Mouse (Mus musculus): ENCODE data around the gene Olfr824. TPM values are rescaled to one million over a fixed set of nuclear protein-coding genes. Genes with fewer than 3 reads are reported as not detected.
"Not testable (repeated sequence)": the region's sequence is repeated elsewhere in the genome, so short reads cannot be mapped to it uniquely, and the experiment has no call there.

The Olfr824 gene
- not detected in 2 replicates for polyA plus RNA-seq (2016; fragmentation: Nextera tagmentation; extraction: Ambion mirVana)

DNA sequence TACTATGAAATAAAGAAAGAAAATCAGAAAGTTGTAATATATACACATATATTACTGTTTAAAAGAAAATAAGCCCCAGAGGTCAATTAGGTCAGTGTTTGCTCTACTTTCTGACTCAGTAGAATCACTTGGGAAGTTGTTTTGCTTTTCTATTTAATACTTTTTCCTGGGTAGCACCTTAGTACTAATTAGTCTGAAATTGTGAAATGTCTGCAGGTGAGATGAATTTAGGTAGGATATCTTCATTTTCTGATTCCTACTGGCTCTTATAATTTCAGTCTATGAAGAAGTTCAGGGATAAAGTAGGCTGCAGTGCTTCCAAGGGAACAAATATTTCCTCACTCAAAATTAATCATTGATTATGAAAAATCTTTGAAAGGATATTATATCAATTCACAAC lies at the start of gene Olfr824:
TSS of gene Olfr824 (minus strand) at position 101 of the 400 bp plus-strand sequence.
- not testable (repeated sequence) for H3K4me1 ChIP-seq; DNase-seq (ENCODE audit: low spot score)

DNA sequence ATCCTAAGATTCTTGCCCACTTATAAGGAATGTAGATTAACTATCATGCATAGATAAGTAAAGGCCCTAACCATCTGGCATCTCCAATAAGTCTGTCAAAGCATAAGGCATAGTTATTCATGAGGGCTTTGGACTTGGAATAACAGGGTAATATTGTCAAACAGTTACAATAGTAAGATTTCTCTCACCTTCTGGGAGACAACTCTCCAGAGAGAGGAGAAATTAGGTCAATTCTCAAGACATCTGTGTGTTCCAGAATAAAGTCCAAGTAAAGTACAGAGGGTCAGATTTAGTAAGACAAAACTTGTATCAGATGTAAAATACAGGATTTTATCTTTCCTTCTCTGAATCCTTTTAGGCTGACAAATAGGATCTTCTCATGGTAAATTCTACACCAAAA lies 36.9 kb upstream of the Olfr824 start, which contains the start of gene Olfr825:
TSS of gene Olfr825 (minus strand) at position 101 of the 400 bp plus-strand sequence.
- Histone ChIP-seq H3K27me3 (ENCODE audit: low read depth, poor library complexity, severe bottlenecking) (no peaks in the 10 kb centered on the region), H3K36me3 (no peaks in the 10 kb centered on the region), H3K4me1 (no peaks in the 10 kb centered on the region), H3K27ac (replicated peaks) (no peak within 1 kb of the TSS), H3K4me3 (no peak within 1 kb of the TSS), H3K9me3 (replicated peaks) (no peaks in the 10 kb centered on the region)
- no peak for DNase-seq (ENCODE audit: low spot score)

More for the DNA sequence above, at the start of gene Olfr824:
- H3K27me3 ChIP-seq (ENCODE audit: low read depth, poor library complexity, severe bottlenecking); H3K36me3 ChIP-seq; H3K27ac ChIP-seq (replicated peaks); H3K9me3 ChIP-seq (replicated peaks); H3K4me3 ChIP-seq: not testable (repeated sequence)

DNA sequence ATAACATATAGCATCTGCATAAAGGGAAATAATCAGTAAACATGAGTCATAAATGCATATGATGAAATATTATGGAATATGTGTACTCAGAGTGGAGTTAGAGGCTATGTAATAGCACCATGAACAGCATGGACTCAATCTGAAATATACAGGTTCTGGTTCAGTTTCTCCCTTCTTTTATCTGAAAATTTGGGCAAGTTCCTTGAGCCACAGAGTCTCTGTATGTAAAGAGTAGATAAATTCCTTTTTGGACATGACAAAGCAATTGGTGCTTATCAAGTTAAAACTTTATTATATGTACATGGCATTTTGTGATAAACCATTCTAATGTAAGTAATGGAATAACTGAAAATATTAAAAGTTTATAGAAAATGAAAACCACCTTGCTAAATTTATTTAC lies 35.4 kb upstream of the Olfr824 start:
- H3K27me3 ChIP-seq (ENCODE audit: low read depth, poor library complexity, severe bottlenecking) = no peaks in the 10 kb centered on the region
- DNase-seq (ENCODE audit: low spot score) = no peak
- no peaks in the 10 kb centered on the region for H3K36me3 ChIP-seq
- no peaks in the 10 kb centered on the region for H3K4me1 ChIP-seq
- H3K9me3 ChIP-seq (replicated peaks) = no peaks in the 10 kb centered on the region
- H3K27ac ChIP-seq (replicated peaks) = no peak overlapping the region
- no peak overlapping the region for H3K4me3 ChIP-seq

DNA sequence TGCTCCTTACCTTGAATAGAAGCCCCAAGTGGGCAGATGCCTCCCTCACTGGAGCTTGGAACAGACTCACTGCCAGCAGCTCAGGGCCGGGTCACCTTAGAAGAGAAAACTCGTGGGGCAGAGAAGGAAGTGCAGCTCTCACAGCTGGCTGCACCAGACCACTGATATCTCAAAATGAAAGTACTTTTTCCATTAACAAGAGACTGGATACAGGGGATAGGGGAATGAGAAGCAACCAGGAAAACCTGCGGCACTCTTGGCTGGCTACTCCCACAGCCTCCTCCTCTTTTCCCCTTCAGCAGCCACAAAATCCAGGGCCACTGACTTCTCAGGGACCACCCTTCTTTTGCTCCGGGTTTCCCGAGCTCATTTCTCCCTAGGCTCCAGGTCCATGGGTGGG lies 14.3 kb upstream of the Olfr824 start:
- no peaks in the 10 kb centered on the region for H3K4me1 ChIP-seq
- H3K36me3 ChIP-seq = no peaks in the 10 kb centered on the region
- no peaks in the 10 kb centered on the region for H3K27me3 ChIP-seq (ENCODE audit: low read depth, poor library complexity, severe bottlenecking)
- no peak for DNase-seq (ENCODE audit: low spot score)
- 84% methylated on average over 5 of the region's 5 CpGs for WGBS
- no peak overlapping the region for H3K4me3 ChIP-seq
- H3K27ac ChIP-seq (replicated peaks) = no peak overlapping the region
- no peaks in the 10 kb centered on the region for H3K9me3 ChIP-seq (replicated peaks)

DNA sequence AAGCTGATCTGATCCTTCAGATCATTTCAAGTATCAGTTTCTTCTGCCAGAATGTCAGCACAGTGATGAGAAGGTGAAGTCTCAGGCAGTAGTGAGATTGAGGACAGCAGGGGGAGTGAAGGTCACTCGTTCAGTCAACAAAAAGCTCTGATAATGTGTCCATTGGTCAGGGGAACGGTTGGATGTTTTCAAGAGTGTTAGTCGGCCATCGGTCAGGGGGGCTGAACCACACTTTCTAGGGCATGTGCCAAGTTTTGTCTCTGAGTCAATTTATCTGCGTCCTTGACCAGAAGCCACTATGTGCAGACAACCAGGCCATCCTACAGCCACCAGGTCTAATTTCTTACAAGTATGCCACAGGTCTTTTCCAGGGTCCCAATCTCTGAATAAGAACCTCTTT lies 12.7 kb upstream of the Olfr824 start:
- DNase-seq (ENCODE audit: low spot score); H3K4me1 ChIP-seq; H3K36me3 ChIP-seq; H3K27ac ChIP-seq (replicated peaks); H3K27me3 ChIP-seq (ENCODE audit: low read depth, poor library complexity, severe bottlenecking); H3K9me3 ChIP-seq (replicated peaks); H3K4me3 ChIP-seq: not testable (repeated sequence)
- WGBS = 94% methylated on average over 5 of the region's 5 CpGs

GRCm38 (mm10) chr10:130134811-130135210 lies 5.0 kb upstream of the Olfr824 start:
- Histone ChIP-seq H3K27me3 (ENCODE audit: low read depth, poor library complexity, severe bottlenecking) (no peaks in the 10 kb centered on the region), H3K36me3 (no peaks in the 10 kb centered on the region), H3K4me3 (no peak overlapping the region), H3K4me1 (no peaks in the 10 kb centered on the region), H3K9me3 (replicated peaks) (no peaks in the 10 kb centered on the region), H3K27ac (replicated peaks) (no peak overlapping the region)
- no peak for DNase-seq (ENCODE audit: low spot score)

DNA sequence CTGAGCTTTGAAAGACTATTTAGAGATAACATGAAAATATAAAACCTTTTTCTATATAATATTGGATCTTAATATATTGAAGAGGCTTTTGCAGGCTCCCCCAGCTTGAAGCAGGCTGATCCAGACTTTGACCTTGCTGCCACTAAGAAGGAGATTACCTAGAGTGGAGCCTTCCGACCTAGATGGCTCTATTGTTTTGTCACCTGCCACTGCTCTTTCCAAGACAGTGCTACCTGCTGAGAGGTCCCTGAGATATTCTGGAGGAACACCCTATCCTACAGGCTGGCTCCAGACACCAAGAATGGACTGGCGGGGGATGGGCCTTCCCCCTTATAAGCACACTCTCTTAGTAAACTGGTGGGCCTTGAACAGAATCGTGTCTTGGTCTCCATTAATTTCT lies 13.8 kb downstream of the Olfr824 start:
- not testable (repeated sequence) for H3K27ac ChIP-seq (replicated peaks); H3K9me3 ChIP-seq (replicated peaks); H3K27me3 ChIP-seq (ENCODE audit: low read depth, poor library complexity, severe bottlenecking); H3K4me1 ChIP-seq; H3K36me3 ChIP-seq; DNase-seq (ENCODE audit: low spot score); H3K4me3 ChIP-seq
- 57% methylated on average over 3 of the region's 3 CpGs for WGBS

- 84% methylated on average over 1 of the region's 1 CpGs for WGBS
- not testable (repeated sequence) for H3K4me3 ChIP-seq; H3K36me3 ChIP-seq; H3K27ac ChIP-seq (replicated peaks); DNase-seq (ENCODE audit: low spot score); H3K4me1 ChIP-seq; H3K9me3 ChIP-seq (replicated peaks); H3K27me3 ChIP-seq (ENCODE audit: low read depth, poor library complexity, severe bottlenecking)
These were observed 14.5 kb downstream of the Olfr824 start, which contains the start of gene Olfr823 for GRCm38 (mm10) chr10:130115283-130115682. Gene Olfr823, minus strand, starts transcription at chr10:130115383.

DNA sequence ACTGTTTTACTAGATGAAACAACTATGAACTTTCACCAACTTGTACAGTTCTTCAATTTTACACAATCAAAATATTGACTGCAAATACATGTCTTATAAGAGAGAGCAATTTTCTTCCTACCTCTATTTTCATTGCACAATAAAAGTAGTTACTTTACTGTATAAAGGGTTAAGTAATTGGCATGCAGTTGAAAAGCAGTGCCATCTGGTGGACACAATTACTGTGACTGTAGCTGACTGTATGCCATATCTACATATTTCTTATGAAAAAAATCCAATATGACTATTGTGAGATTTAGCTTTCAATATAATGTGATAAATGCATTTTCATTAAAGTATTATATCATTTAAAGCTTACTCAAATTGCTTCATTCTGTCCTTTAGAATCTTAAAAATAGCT lies 33.7 kb downstream of the Olfr824 start:
- H3K9me3 ChIP-seq (replicated peaks) = no peaks in the 10 kb centered on the region
- H3K4me1 ChIP-seq = no peaks in the 10 kb centered on the region
- no peak overlapping the region for H3K27ac ChIP-seq (replicated peaks)
- no peak overlapping the region for H3K4me3 ChIP-seq
- H3K36me3 ChIP-seq = no peaks in the 10 kb centered on the region
- no peaks in the 10 kb centered on the region for H3K27me3 ChIP-seq (ENCODE audit: low read depth, poor library complexity, severe bottlenecking)
- no peak for DNase-seq (ENCODE audit: low spot score)

DNA sequence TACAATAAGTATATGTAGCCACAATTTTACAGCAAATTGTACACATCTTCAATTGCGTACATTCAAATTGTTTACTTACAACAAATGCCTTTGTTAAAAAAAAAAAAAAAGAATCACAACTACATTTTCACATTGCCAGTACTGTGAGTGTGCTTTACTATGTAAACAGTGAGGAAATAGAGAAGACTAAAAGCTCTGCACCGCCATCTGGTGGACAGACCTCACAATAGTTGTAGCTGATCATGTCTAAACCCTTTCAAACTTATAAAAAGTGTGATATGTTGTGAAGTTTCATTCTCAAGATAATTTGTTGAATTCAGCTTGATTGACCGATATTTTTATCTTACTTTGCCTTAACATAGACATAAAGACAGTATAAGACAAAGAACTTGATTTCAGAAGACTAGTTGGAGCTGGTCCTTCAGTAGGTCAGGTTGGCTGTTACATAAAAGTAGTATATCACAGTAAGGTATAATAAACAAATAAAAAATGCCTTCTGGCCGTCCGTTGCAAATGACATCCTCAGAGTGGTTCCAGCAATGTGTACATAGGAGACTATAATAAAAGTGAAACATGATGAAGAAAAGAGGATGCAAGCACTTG lies 36.9 kb downstream of the Olfr824 start:
- Histone ChIP-seq H3K9me3 (replicated peaks) (no peaks in the 10 kb centered on the region), H3K27ac (replicated peaks) (no peak overlapping the region), H3K36me3 (no peaks in the 10 kb centered on the region), H3K27me3 (ENCODE audit: low read depth, poor library complexity, severe bottlenecking) (no peaks in the 10 kb centered on the region), H3K4me1 (no peaks in the 10 kb centered on the region), H3K4me3 (no peak overlapping the region)
- DNase-seq (ENCODE audit: low spot score) = peak; percentile 44
- WGBS = 32% methylated on average over 5 of the region's 5 CpGs

Other genes starting within 250 kb of the Olfr824 start
- gene Olfr815, start 224.1 kb downstream of the Olfr824 start, polyA plus RNA-seq (2016; fragmentation: Nextera tagmentation; extraction: Ambion mirVana) = not detected in 2 replicates
- not detected in 2 replicates for gene Olfr816, start 214.4 kb downstream of the Olfr824 start, polyA plus RNA-seq (2016; fragmentation: Nextera tagmentation; extraction: Ambion mirVana)
- not detected in 2 replicates for gene Olfr818, start 180.9 kb downstream of the Olfr824 start, polyA plus RNA-seq (2016; fragmentation: Nextera tagmentation; extraction: Ambion mirVana)
- gene Olfr819, start 162.7 kb downstream of the Olfr824 start, polyA plus RNA-seq (2016; fragmentation: Nextera tagmentation; extraction: Ambion mirVana) = not detected in 2 replicates
- gene Olfr247, start 153.9 kb downstream of the Olfr824 start, polyA plus RNA-seq (2016; fragmentation: Nextera tagmentation; extraction: Ambion mirVana) = not detected in 2 replicates
- not detected in 2 replicates for gene Gm10310, start 144.9 kb downstream of the Olfr824 start, polyA plus RNA-seq (2016; fragmentation: Nextera tagmentation; extraction: Ambion mirVana)
- gene Olfr820, start 117.4 kb downstream of the Olfr824 start, polyA plus RNA-seq (2016; fragmentation: Nextera tagmentation; extraction: Ambion mirVana) = not detected in 2 replicates
- gene Olfr821, start 99.7 kb downstream of the Olfr824 start, polyA plus RNA-seq (2016; fragmentation: Nextera tagmentation; extraction: Ambion mirVana) = not detected in 2 replicates
- gene Olfr822, start 58.8 kb downstream of the Olfr824 start, polyA plus RNA-seq (2016; fragmentation: Nextera tagmentation; extraction: Ambion mirVana) = not detected in 2 replicates
- not detected in 2 replicates for gene Olfr823, start 14.6 kb downstream of the Olfr824 start, polyA plus RNA-seq (2016; fragmentation: Nextera tagmentation; extraction: Ambion mirVana)
- gene Olfr825, start 36.8 kb upstream of the Olfr824 start, polyA plus RNA-seq (2016; fragmentation: Nextera tagmentation; extraction: Ambion mirVana) = not detected in 2 replicates
- gene Olfr826, start 54.2 kb upstream of the Olfr824 start, polyA plus RNA-seq (2016; fragmentation: Nextera tagmentation; extraction: Ambion mirVana) = not detected in 2 replicates
- gene Olfr827, start 84.4 kb upstream of the Olfr824 start, polyA plus RNA-seq (2016; fragmentation: Nextera tagmentation; extraction: Ambion mirVana) = not detected in 2 replicates
- 13.4 and 16.0 TPM in 2 replicates for gene Neurod4, start 150.2 kb upstream of the Olfr824 start, polyA plus RNA-seq (2016; fragmentation: Nextera tagmentation; extraction: Ambion mirVana)
- not detected in 2 replicates for gene Tespa1, start 192.9 kb upstream of the Olfr824 start, polyA plus RNA-seq (2016; fragmentation: Nextera tagmentation; extraction: Ambion mirVana)